Mouse (Mus musculus) frontal cortex, postnatal 14 days (tissue): ENCODE data around the gene Mrps18a.

Experiments
- DNase-seq, 2 experiments: peaks; one replicate each; pipeline ENCODE4 v3.0.0; 2022; ENCODE audit warnings: low spot score in 2 of 2

Gene Mrps18a

DNA sequence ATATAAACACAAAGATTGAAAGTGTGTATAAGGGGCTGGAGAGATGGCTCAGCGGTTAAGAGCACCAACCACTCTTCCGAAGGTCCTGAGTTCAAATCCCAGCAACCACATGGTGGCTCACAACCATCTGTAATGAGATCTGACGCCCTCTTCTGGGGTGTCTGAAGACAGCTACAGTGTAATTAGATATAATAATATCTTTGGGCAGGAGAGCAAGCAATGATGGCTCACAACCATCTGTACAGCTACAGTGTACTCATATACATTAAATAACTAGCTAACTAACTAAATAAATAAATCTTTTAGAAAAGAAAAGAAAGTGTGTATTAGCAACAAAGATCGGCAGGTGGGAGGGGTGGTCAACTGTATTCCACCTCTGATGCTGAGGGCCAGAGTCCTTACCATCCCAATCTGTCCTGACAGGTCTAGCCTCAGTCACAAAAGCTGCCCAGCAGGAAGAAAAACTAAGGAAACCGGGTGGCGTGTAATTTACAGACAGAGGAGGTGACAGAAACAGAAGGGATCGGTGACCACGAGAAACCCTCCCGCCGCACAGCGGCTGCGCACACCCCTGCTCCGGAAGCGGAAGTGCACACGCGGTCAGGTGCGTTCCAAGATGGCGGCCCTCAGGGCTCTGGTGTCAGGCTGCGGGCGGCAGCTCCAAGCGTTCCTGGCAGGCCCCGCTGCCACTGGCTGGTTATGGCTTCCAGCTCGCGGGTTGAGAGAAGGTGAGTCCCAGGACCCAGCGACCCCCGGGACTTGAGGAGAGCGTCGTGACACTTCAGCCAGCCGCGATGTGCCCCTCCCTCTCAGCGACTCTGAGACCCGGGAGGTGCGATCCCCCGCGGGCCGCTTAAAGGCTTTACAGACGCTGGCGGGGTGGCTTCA, at the start of gene Mrps18a:
Mrps18a (plus strand) TSS at position 585 of the 888 bp plus-strand sequence.
- DNase-seq, result peak; percentile 73 to 74

DNA sequence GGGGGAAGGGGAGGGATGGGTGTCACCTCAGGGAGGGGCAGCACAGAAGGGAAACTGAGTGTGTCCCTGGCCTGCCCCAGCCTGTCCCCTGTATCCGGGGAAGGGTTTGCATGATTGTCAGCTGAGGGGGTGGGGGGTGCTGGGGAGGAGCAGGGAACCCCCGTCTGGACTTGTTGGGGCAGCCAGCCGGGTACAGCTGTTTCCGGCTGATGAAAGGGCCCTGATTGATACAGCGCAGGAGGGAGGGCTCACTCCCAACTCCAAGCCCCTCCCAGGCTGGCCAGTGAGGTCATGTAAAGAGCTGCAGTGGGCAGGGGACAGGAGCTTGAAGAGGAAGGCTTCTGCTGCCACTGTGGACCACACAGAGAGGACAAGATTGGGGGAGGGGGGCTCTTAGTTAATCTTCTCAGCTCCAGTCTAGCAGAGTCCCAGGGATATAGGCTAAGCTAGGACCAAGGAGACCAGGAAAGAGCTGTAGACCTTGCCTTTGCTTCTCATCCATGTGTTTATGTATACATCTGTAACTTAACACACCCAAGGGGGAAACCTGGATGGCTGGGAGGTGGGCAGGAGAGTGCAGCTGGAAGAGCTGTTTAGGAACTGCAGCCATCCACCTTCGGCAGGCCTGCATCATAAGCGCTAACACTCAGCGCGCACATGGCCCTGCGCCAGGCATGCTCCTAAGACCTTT, 47.4 kb upstream of the Mrps18a start:
- no peak for DNase-seq

DNA sequence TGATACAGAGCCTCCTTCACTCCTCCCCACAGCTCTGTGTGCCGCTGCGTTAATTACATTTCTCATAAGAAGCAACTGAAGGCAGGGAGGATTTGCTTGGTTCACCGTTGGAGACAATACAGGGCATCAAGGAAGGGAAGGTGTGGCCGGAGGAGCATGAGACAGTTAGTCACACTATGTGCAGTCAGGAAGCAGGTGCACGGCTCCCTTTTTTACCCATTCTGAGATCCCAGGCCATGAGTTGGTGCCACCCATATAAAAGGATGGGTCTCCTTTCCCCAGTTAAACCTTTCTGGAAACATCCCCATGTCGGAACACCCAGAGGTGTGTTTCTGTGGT, 46.8 kb upstream of the Mrps18a start:
- DNase-seq, result no peak

DNA sequence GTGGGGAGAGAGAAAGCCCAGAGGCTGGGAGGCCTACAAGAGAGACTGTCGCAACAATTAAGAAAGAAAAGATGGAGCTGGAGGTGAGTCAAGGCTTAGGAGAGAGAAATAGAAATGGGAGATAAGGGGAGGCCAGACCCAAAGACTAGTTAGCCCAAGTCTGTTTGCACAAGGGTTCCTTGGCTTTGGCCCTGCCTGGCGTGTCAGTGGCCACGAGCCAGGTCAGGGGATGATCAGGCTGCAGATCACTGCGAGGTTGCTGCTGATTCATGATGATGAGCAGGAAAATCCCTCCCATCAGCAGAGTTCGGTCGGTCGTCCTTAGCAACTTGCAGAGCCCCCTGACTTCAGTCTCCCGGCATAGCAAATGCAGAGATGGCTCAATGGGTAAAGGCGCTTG, 40.7 kb upstream of the Mrps18a start:
- no peak for DNase-seq

DNA sequence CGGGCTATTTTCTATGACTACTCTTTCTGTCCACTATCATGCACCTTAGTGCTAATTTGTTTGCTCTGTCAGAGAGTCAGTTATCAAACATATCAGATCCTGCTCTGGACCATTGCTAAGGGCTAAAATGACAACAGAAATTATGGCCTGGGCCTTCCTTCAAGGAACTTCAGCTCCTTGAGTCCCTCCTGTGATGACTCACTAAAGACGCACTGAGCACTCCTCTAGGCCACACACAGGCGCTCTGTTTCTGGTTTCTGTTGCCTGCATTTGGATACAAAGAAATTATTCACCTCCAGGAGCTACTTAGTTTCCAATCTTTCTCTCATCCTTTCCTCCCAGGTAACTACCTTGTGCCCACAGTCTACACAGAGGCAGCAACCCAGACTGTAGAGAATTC, 39.3 kb upstream of the Mrps18a start:
- DNase-seq, result no peak

DNA sequence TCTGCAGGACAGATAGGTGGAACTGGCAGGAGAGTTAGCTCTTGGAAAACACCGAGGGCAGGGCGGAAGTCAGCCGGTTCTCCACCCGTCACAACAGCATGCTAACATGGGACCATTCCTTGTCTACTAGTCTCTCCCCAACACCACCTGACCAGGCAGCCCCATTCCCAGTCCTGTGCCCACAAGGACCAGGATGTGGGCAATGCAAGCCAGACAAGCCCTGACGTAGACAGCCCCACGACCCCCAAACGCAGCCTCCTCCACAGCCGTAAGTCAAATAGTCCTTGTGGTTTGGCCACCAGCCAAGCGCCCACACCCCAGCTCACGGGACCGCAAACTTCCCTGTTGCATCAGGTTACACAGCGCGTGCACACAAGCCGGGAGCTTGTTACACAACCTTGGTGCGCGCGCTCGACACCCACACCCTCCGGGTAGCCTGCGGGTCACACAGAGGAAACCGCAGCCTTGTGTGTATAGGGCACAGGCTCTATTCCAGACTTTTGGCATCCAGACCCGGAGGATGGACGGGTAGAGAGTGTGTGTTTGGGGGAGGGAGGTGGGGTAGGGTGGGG, 37.0 kb upstream of the Mrps18a start:
- DNase-seq, result no peak

DNA sequence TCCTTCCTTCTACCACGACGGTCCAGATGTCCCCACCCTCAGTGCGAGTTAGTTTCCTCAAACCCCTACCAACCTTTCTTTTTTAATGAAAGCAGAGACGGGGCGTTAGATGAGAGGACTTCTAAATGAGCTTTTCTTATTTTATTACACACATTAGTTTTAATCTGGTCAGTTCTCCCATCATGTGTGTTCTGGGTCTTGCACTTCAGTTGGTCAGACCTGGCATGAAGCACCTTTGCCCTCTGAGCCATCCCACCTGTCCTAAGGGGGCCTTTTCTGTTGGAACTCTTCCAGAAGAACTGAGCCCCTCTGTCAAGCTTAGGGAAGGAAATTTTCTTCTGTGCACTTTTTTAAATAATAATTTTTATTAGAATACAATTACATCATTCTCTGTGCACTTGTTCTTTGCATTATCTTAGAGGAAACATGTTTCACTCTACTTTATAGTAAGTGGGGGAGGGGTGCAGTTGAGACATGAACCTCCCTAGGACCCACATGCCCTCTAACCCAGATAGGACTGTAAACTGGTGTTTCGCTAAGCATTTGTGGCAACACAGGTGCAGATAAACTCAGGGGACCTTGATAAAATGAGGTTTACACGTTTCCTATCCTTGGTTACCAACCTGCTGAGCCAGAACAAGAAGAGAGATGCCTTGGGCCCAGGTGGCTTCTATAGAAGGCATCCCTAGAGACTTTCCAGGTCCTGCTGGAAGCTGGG, 36.2 kb upstream of the Mrps18a start:
- DNase-seq, result no peak

DNA sequence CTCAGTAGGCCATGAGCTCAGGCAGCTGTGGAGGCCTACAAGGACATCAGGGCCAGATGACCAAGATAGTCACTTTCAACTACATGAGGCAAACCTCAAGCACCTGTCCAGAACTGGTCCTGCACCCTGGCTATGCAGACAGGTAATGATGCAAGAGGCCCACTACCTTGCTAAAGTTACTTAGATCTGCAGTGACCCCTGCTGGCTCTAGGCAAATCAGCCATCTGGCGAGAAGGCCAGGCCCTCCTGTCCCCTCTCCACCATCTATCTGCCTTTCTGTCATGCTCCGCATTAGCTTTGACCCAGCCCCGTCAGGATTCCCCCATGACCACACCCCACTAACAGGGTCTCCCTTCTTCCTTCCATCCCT, 35.7 kb upstream of the Mrps18a start:
- DNase-seq, result no peak

DNA sequence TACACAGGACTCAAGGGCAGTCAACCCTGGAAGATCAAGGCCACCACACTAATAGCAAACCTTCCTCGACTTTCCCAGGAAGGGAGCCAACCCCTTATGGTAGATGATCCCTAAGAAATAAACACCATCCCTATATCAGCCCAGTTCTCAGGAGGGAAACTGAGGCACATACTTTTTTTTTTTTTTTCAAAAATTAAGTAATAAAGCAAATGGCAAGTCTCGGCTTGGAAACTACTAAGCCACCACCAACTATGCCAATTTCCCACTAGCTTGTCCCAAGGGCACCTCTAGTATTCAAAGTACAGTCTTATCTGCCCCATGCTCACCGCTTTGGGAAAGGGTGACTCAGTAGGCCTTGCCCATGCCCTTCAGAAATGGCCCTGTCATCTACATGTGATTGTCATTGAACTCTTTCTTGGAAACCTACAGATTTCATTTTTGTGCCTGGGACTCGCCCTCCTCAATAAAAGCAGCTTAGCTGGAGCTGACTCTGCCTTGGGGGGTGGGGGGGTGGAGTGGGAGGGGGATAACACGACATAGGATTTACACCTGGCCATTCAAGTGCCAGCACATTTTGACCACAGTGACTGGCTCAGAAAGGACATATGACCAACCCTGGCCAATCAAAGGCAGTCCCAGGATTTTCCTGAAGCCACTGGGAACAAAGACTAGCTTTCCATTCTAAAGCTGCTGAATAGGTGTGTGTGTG, 35.1 kb upstream of the Mrps18a start:
- DNase-seq, result no peak

DNA sequence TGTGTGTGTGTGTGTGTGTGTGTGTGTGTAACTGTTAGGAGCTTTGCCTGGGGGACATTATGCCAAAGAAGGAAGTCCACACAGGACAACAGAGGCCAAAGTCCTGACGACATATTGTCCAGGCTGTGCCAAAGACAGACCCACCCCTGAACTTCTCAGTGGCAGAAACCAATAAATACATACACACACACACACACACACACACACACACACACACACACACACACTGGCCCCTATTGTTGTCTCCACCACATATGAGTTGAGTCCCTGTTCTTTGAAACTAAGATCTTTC, 34.6 kb upstream of the Mrps18a start:
- DNase-seq, result no peak

DNA sequence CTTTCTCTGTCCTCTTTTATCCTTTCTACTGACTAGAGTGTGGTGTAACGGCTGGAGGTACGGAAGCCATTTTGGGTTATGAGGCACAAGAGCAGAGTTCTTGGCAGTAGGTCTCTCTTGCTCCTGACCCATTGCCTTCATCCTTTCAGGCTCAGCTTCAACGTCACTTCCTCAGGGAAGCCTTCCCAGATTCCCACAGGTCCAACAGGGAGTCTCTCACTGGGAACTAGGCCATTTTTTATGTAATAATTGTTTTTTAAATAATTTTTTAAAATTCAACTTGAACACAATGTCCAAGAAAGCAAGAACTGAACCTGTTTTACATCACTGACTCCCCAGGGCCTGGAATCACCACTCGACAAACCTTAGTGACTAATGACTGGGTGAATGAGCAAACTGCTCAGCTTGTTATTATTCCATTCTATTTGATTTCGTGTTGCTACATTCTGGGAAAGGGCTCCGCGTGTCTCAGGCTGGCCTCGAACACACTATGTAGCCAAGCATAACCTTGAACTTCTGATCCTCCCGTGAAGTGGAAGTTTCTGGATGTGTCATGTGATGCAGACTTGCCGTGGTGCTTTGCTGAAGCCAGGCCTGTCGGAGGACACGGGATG, 32.8 kb upstream of the Mrps18a start:
- DNase-seq, result no peak

DNA sequence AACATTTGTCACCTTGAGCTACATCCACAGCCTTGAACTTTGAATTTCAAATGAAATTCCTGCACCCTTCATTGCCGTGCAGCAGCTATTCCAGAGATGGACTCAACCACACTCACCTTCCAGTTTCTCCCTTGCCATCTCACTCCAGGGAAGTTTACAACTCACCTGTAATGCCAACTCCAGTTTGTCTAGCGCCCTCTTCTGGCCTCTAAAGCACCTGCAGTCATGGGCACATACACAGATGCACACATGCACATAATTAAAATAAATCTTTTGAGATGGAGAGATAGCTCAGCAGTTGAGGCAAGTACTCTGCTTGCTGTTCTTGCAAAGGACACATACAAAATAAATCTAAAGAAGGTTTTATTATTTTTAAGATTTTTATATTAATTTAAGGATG, 31.7 kb upstream of the Mrps18a start:
- no peak for DNase-seq

DNA sequence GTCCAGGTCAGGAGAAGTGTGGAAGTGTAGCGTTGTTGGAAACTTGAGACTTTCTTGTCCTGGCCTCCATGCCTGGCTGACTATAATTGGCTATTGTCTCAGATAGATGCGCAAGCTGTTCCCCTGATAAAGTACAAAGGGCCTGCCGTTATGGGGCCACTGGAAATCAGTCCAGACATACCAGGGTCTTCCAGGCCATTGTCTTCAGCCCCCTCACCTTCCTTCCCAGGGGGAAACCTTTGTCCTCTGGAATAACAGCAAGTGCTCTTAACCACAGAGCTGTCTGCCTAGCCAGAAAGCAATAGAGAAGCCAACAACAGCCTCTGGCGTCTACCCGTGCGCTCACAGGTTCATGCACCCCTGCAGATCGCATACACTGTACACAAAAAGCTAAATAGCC, 30.4 kb upstream of the Mrps18a start:
- no peak for DNase-seq

DNA sequence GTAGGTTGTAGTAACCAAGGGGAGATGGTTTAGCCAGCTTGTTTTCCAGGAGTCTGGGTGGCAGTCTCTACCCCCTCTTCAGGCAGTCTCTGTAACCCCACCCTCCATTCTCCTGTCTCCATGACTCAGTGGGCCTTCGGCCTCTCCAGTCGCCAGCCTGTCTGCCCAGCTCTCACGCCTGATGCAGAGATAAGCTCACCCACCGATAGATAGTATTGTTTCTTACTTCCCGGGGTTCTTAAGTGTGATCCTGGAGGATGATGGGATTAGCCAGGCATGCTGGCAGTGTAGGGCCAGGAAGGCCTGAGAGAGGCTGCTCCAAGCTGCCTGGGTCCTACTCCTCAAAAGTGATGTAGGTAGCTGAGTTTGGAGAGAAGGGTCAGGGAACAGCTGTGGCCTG, 29.7 kb upstream of the Mrps18a start:
- no peak for DNase-seq

DNA sequence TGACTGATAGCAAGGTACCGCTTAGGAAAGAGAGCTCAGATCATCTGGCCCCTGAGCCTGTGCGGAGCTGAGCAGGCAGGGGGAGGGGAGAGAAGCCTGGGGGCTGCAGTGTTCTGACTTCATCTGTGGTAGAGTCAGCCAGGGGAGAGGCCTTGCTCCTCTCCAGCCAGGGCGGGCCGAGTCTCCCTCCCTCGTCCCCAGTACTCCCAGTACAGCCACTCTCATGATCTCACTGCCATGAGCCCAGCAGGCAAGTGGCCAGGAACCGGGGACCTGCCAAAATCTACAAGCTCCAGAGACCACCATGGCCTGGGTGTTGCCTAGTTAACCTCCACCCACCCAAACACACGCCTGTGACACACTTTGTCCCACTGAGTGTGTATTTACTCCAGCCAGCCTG, 29.1 kb upstream of the Mrps18a start:
- no peak for DNase-seq

DNA sequence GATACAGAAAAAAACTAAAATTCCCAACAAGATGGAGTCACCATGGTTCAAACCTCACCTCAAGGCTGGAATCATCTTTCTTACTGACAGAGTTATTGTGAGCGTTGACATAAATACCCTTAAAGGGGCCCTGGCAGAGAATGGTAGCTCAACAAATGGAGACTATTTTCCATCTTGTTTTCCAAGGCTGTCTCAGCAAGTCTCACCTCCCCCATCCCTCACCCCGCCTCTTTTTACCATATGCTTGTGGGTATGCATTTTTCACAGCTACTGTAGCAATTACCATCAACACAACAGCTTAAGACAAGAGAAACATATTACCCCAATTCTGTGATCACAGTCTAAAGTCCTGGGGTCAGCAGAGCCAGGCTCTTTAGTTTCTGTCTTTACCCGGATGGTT, 27.4 kb upstream of the Mrps18a start:
- no peak for DNase-seq

DNA sequence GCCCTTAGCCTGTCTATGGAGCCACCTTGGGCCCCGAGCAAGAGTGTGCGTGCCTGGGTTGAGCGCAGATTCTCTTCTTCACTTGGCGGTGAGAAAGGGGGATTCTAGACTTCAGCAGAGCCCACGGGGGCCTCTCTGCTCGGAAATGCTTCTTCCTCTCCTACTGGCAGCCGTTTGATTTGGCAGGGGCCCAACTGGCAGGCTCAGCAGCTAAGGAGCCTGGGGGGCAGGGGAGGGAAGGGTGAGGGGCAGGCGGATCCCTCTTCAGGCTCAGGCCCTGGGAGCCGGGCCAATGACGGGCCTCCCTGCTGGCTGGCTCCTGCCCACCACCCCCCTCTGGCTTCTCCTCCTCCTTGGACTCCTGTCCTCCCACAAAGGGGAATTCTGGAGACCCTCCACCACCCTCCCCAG, 26.7 kb upstream of the Mrps18a start:
- DNase-seq, result peak; percentile 70 to 72

DNA sequence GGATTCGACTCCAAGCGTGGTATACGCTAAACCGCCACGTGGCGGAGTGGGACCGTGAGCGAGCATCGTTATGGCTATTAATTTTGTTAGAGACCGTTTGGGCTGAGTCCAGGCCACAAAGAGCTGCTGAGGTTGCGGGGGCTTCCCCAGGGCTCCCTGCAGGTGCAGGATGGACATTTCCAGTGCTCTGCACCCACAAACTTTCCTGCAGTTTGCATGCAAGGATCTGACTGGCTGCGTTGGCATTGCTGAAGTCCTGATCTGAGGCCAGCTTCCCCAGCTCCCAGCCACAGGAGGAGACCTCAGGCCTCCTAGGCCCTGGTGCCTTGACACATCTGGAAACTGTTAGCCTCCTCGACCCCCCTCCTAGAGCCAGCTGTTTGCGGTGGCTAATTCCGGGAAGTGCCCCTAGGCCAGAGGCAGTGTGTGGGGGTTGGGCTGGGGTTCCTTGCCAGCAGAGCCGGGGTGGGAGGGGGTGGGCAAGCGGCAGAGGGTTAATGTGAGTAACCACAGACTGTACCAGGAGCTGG, 24.4 kb upstream of the Mrps18a start:
- DNase-seq, result no peak

DNA sequence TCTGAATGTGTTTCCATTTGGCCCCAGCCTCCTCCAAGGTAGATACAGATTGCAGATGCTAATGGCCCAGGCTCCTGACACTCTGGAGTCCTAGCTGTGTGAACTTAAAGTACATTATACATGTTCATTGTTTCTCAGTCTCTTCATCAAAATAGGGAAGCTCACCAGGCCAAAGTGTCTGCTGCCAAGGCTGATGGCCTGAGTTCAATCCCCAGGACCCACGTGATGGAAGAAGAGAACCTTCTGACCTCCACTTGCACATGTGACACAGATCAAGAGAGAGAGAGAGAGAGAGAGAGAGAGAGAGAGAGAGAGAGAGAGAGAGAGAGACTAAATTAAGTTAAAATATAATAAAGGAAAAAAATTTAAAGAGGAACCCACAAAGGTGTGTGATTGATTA, 19.4 kb upstream of the Mrps18a start:
- DNase-seq, result no peak

DNA sequence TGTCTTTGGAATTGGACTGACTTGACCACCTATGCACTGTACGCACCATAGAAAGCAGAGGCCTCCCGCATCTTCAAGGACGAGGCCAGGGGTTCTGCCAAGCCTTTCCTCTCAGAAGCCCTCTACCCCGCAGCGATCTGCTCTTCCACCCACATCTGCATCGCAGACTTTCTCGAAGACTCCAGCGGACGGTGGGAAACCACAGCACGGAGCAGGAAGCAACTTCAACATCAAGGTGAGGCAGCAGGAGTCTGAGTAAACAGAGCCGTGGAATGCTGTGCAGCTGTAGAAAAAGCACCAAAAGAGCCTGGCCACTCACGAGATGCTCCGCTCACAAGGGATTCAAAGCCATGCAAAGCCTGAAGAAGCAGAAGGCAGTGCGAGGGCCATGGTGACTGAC, 18.9 kb upstream of the Mrps18a start:
- DNase-seq, result no peak

DNA sequence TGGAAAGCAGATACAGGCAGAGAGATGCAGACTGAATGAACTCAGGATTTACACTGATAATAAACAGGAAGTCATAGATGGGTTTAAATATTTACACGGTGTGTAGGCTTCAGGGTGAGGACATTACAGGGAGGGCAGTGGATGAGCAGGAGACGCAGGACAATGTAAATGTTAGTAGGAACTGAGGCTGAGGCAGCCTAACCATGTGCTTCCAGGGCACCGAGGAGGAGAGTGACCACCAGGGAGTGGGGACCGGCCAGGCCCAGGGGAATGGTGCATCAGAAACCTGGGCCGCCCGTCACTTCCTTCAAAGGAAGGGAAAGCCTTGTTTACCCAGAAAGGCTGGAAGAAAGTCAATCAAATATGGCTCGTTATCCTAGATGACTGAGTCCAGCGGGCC, 12.3 kb upstream of the Mrps18a start:
- no peak for DNase-seq
